18 mouse cellular contexts compared by ENCODE assay signal in the genomic region with DNA sequence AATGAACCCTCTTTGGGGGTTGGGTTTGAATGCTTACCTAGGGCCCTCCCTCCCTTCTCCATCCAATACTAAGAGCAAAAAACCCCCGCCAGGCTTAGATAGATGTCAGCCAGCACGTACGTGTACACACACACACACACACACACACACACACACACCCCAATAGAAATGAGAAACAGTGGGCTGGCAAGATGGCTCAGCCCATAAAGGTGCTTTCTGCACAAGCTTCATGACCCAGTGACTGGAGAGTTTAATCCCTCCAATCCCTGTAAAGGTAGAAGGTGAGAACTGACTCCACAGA.
DNase-seq lines count a peak whose midpoint lies in the region; ATAC-seq and TF ChIP-seq lines count a peak whose summit lies in the region.
"Had no signal": no experiment of that assay in that cellular context is flagged by ENCODE, and none has a peak within 500 bp of the region (broad histone marks: within the 10 kb centered on the region; RNA-seq: fewer than 3 reads in every experiment).

No protein-coding gene starts in this region.

- peaks cover 11% of the 10 kb centered on the region; the same call in 1 of the 2 replicates for H3K27me3 ChIP-seq in neural tube, embryonic 12.5 days (replicated peaks)
- H3K27me3 ChIP-seq in forebrain, embryonic 15.5 days = no peaks in the 10 kb centered on the region
- H3K27me3 ChIP-seq in hindbrain, postnatal 0 days (ENCODE audit: insufficient read depth, low read length) = 0 out of 2 replicates have a peak, but pooled peaks cover 5% of the 10 kb centered on the region
- H3K27me3 ChIP-seq: limb, embryonic 12.5 days; liver, embryonic 13.5 days had no signal

- no peak overlapping the region for H3K27ac ChIP-seq in neural tube, embryonic 12.5 days
- H3K27ac ChIP-seq in forebrain, embryonic 15.5 days (replicated peaks) = peak overlapping the region; percentile 84
- peak overlapping the region; percentile 58; the same call in 1 of the 2 replicates for H3K27ac ChIP-seq in hindbrain, postnatal 0 days
- no peak overlapping the region for H3K27ac ChIP-seq in gastrocnemius, adult 2 months
- H3K27ac ChIP-seq: limb, embryonic 12.5 days; liver, embryonic 13.5 days; lung, embryonic 15.5 days; macrophage had no signal

- H3K9me3 ChIP-seq in neural tube, embryonic 12.5 days = no peaks in the 10 kb centered on the region
- no peaks in the 10 kb centered on the region for H3K9me3 ChIP-seq in forebrain, embryonic 15.5 days
- no peaks in the 10 kb centered on the region for H3K9me3 ChIP-seq in hindbrain, postnatal 0 days (ENCODE audit: low read length)
- H3K9me3 ChIP-seq: heart, embryonic 12.5 days; limb, embryonic 12.5 days; liver, embryonic 13.5 days; lung, embryonic 15.5 days had no signal

- no peak for DNase-seq in neural tube, embryonic 10.5 days (ENCODE audit: extremely low spot score, low spot score)
- no peak for DNase-seq in hindbrain, postnatal 0 days (ENCODE audit: low spot score)
- DNase-seq in thymus, postnatal 4 days = no peak
- no peak for DNase-seq in gastrocnemius, adult 2 months
- no peak for DNase-seq in adrenal gland, adult 18-20 months (ENCODE audit: low spot score in 2 of 2)
- no peak for DNase-seq in right cerebral cortex, postnatal 14 days
- DNase-seq: adrenal gland, postnatal 14 days; cerebellum, adult 18-20 months; cerebellum, postnatal 36 days; gastrocnemius, postnatal 25 days; liver, embryonic 13.5 days; thymus, adult 2 months had no signal

- no peak overlapping the region for H3K9ac ChIP-seq in neural tube, embryonic 12.5 days
- H3K9ac ChIP-seq in forebrain, embryonic 15.5 days (replicated peaks) = no peak overlapping the region
- no peak overlapping the region for H3K9ac ChIP-seq in hindbrain, postnatal 0 days (replicated peaks; ENCODE audit: low read length)
- H3K9ac ChIP-seq: heart, embryonic 12.5 days; limb, embryonic 12.5 days; liver, embryonic 13.5 days; lung, embryonic 15.5 days had no signal

- 17% methylated on average over 3 of the region's 3 CpGs for WGBS in neural tube, embryonic 12.5 days
- 6% methylated on average over 3 of the region's 3 CpGs for WGBS in forebrain, embryonic 15.5 days
- WGBS in hindbrain, postnatal 0 days = 46% methylated on average over 3 of the region's 3 CpGs

- no peak; the same call in 1 of the 2 replicates for ATAC-seq in neural tube, embryonic 12.5 days (ENCODE audit: low FRiP score, low read depth)
- ATAC-seq in forebrain, embryonic 15.5 days (replicated peaks) = peak; percentile 12; the same call in 1 of the 2 replicates
- ATAC-seq in hindbrain, postnatal 0 days = peak; percentile 4; the same call in 1 of the 2 replicates

- intact Hi-C loops in gastrocnemius, adult 2 months (cut with DNase I) = no loop called here

- no peak for TF ChIP-seq CTCF in hindbrain, postnatal 0 days (IDR thresholded peaks at IDR 0.05; ENCODE audit: low read depth)
- TF ChIP-seq CTCF in gastrocnemius, adult 2 months (IDR thresholded peaks at IDR 0.05) = no peak

- H3K4me3 ChIP-seq in neural tube, embryonic 12.5 days = no peak overlapping the region
- H3K4me3 ChIP-seq in forebrain, embryonic 15.5 days = no peak overlapping the region
- H3K4me3 ChIP-seq in hindbrain, postnatal 0 days (ENCODE audit: low read length) = no peak overlapping the region
- no peak overlapping the region for H3K4me3 ChIP-seq in gastrocnemius, adult 2 months
- H3K4me3 ChIP-seq: heart, embryonic 12.5 days; limb, embryonic 12.5 days; liver, embryonic 13.5 days; lung, embryonic 15.5 days had no signal

- peak overlapping the region; percentile 35; the same call in 1 of the 2 replicates for H3K4me2 ChIP-seq in neural tube, embryonic 12.5 days (replicated peaks)
- H3K4me2 ChIP-seq in forebrain, embryonic 15.5 days (replicated peaks) = no peak overlapping the region
- no peak overlapping the region for H3K4me2 ChIP-seq in hindbrain, postnatal 0 days (ENCODE audit: low read depth, low read length)
- H3K4me2 ChIP-seq: heart, embryonic 12.5 days; limb, embryonic 12.5 days; liver, embryonic 13.5 days; lung, embryonic 15.5 days had no signal

- peaks cover 71% of the 10 kb centered on the region for H3K4me1 ChIP-seq in neural tube, embryonic 12.5 days
- peaks cover 67% of the 10 kb centered on the region for H3K4me1 ChIP-seq in forebrain, embryonic 15.5 days
- peaks cover 36% of the 10 kb centered on the region for H3K4me1 ChIP-seq in hindbrain, postnatal 0 days (ENCODE audit: insufficient read depth, low read length)
- H3K4me1 ChIP-seq: liver, embryonic 13.5 days had no signal

- H3K36me3 ChIP-seq in neural tube, embryonic 12.5 days = no peaks in the 10 kb centered on the region
- H3K36me3 ChIP-seq in forebrain, embryonic 15.5 days = no peaks in the 10 kb centered on the region
- H3K36me3 ChIP-seq in hindbrain, postnatal 0 days (ENCODE audit: insufficient read depth, low read length) = no peaks in the 10 kb centered on the region
- H3K36me3 ChIP-seq: heart, embryonic 12.5 days; liver, embryonic 13.5 days; lung, embryonic 15.5 days had no signal

Comparison
In these comparisons a context has a peak if more than half of its experiments do, and no peak if none do; other contexts are left out.
1. H3K27ac ChIP-seq: peak in forebrain, embryonic 15.5 days (single experiment) and hindbrain, postnatal 0 days (single experiment); none in neural tube, embryonic 12.5 days (single experiment) and gastrocnemius, adult 2 months (single experiment).